Mouse (Mus musculus): Measurements from ENCODE around the gene Osm.

DNA sequence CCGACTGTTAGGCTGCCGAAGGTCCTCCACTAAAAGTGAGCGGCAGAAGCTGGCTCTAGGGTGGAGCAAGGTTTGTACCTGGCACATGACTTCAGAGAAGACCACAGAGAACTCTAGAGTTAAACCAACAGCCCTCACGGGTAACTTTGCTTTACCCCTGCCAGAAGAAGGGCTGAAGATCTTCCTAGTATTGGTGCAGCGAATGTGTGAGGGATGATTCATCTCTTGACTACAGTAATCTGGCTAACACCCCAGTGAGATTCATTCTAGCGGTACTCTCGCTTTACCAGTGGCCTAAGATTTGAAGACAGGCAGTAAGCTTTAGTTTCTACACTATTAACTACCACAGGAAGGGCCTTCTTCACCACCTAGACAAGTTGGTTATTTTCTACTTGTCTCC lies 30.3 kb upstream of the Osm start:
- TF ChIP-seq EP300 (IDR thresholded peaks at IDR 0.05; ENCODE audit: insufficient read depth, low read depth, low read length) (no peak), CTCF (IDR thresholded peaks at IDR 0.05) (no peak)
